Mouse (Mus musculus) intestine, embryonic 16.5 days (tissue): ENCODE results near the gene Dnah8. TPM values are rescaled to one million over a fixed set of nuclear protein-coding genes. Genes with fewer than 3 reads are reported as not detected.

Experiments used
- ATAC-seq: fragments of 200-750 bp; cut with Nextera tagmentation; 2 replicates; pipeline ENCODE4 v1.8.0; 2017; ENCODE audit warnings: moderate TSS enrichment, moderate library complexity
- H3K27ac ChIP-seq: fragments of 300-500 bp; sonication (generic); 2 replicates; pipeline ENCODE4 v1.5.1; 2014; ENCODE audit warnings: mild to moderate bottlenecking, low read length
- H3K27me3 ChIP-seq: fragments of 300-500 bp; sonication (generic); replicated peaks from 2 replicates; pipeline ENCODE4 v1.6.1; 2014; ENCODE audit warnings: low read length, control low read depth, mixed read lengths; ENCODE audit not compliant: control insufficient read depth, insufficient read depth
- H3K36me3 ChIP-seq: fragments of 300-500 bp; sonication (generic); 2 replicates; pipeline ENCODE4 v1.6.1; 2014; ENCODE audit warnings: low read length, control low read depth; ENCODE audit not compliant: control insufficient read depth, insufficient read depth
- H3K4me1 ChIP-seq: fragments of 300-500 bp; sonication (generic); 2 replicates; pipeline ENCODE4 v1.6.1; 2014; ENCODE audit warnings: low read length, control low read depth, mixed read lengths; ENCODE audit not compliant: control insufficient read depth, insufficient read depth
- H3K4me2 ChIP-seq: fragments of 300-500 bp; sonication (generic); 2 replicates; pipeline ENCODE4 v1.6.1; 2014; ENCODE audit warnings: low read depth, low read length, control low read depth
- H3K4me3 ChIP-seq: fragments of 300-500 bp; sonication (generic); 2 replicates; pipeline ENCODE4 v1.5.1; 2014; ENCODE audit warnings: mild to moderate bottlenecking, low read length
- H3K9ac ChIP-seq: fragments of 300-500 bp; sonication (generic); 2 replicates; pipeline ENCODE4 v1.6.1; 2014; ENCODE audit warnings: low read depth, low read length
- H3K9me3 ChIP-seq: fragments of 300-500 bp; sonication (generic); 2 replicates; pipeline ENCODE4 v1.6.1; 2016; ENCODE audit warnings: low read length, control low read depth; ENCODE audit not compliant: control insufficient read depth
- WGBS: fragments of 180-500 bp; shearing (Covaris S2); extraction: QIAGEN DNeasy Blood & Tissue Kit; methylation state at CpG from one replicate; pipeline ENCODE4 v1.1.7; 2014; 5-methylcytosine and 5-hydroxymethylcytosine counted together
- polyA plus RNA-seq: library from polyadenylated mRNA; unstranded; fragments of >200 nt; fragmentation: Nextera tagmentation; extraction: Ambion mirVana; gene quantifications from 2 replicates; pipeline ENCODE4 v1.2.1, GENCODE M21; 2015

Gene Dnah8
- polyA plus RNA-seq, 1 experiment from 2014 or later = 0.79 TPM

DNA sequence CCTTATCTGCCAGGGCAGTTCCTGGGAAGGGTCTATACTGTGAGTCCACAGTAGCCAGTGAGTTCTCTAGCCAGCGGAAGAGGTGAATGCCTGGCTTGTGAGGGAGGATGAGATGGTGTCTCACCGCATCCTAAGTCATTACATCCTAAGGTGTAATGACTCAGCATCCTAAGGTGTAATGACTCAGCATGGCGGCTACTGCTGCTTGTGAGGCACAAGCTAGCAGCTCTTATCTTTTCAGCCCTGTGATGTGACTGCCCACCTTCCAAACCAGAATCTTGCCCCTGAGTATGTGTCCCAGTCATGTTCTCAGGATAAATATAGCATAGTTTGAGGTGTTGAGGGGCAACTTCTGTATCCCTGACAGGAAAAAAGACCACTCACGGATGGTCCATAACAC is 211.3 kb downstream of the Dnah8 start:
- no peaks in the 10 kb centered on the region for H3K4me1 ChIP-seq
- H3K9ac ChIP-seq = no peak overlapping the region
- H3K27ac ChIP-seq = no peak overlapping the region
- H3K4me2 ChIP-seq = no peak overlapping the region
- no peak overlapping the region for H3K4me3 ChIP-seq
- ATAC-seq = no peak
- WGBS = 88% methylated on average over 4 of the region's 4 CpGs
- H3K9me3 ChIP-seq = no peaks in the 10 kb centered on the region
- H3K36me3 ChIP-seq = no peaks in the 10 kb centered on the region
- H3K27me3 ChIP-seq = peaks cover 5% of the 10 kb centered on the region; the same call in 1 of the 2 replicates

DNA sequence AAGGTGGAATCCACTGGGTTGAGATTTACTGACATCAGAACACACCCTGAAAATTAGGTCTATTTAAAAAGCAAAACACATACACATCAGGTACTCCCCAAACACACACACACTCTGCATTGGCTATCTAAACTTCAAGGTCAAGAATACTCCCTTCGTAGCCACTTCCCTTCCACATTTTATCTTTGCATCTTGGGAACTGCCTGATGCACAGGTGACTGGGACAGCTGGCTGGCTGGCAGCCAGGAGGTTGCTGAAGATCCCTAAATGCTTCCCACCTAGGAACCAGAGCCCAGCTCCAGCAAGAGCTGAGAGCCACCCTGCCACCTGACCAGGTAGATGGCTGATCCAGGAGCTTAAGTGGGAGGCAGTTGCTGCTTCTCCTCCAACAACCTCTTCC is 212.9 kb downstream of the Dnah8 start:
- no peak for ATAC-seq

DNA sequence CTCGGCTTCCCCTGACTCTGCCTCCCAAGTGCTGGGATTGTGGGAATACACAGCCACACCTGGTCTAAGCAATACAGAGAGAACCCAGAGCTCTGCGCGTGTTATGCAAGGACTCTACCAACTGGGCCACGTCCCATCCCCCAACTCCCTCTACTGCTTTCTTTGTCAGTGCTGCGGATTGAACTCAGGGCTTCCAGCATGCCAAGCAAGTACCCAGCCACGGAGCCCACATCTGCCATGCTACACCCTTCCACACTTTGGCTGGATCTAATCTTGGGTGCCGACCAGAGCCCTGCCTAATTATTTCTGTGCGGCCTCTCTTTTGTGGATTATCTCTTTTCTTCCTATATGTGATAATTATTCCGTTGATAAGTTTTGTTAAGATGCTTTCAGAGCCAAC is 215.9 kb downstream of the Dnah8 start:
- no peak overlapping the region for H3K4me3 ChIP-seq
- no peak overlapping the region for H3K9ac ChIP-seq
- H3K4me2 ChIP-seq = no peak overlapping the region
- H3K27ac ChIP-seq = no peak overlapping the region
- H3K4me1 ChIP-seq = no peaks in the 10 kb centered on the region
- H3K27me3 ChIP-seq = peaks cover 5% of the 10 kb centered on the region; the same call in 1 of the 2 replicates
- WGBS = 78% methylated on average over 9 of the region's 9 CpGs
- H3K9me3 ChIP-seq = peaks cover 3% of the 10 kb centered on the region; the same call in 1 of the 2 replicates
- no peaks in the 10 kb centered on the region for H3K36me3 ChIP-seq
- ATAC-seq = no peak

More for the DNA sequence above, 212.9 kb downstream of the Dnah8 start:
- Histone ChIP-seq H3K4me3 (no peak overlapping the region), H3K27me3 (peaks cover 5% of the 10 kb centered on the region; the same call in 1 of the 2 replicates), H3K9me3 (peaks cover 3% of the 10 kb centered on the region; the same call in 1 of the 2 replicates), H3K27ac (no peak overlapping the region), H3K4me1 (no peaks in the 10 kb centered on the region), H3K36me3 (no peaks in the 10 kb centered on the region), H3K9ac (no peak overlapping the region), H3K4me2 (no peak overlapping the region)
- 47% methylated on average over 1 of the region's 1 CpGs for WGBS

- Histone ChIP-seq H3K4me3 (no peak overlapping the region), H3K9ac (no peak overlapping the region), H3K9me3 (peaks cover 3% of the 10 kb centered on the region; the same call in 1 of the 2 replicates), H3K27me3 (peaks cover 5% of the 10 kb centered on the region; the same call in 1 of the 2 replicates), H3K4me2 (no peak overlapping the region), H3K4me1 (no peaks in the 10 kb centered on the region), H3K36me3 (no peaks in the 10 kb centered on the region), H3K27ac (no peak overlapping the region)
- WGBS = 59% methylated on average over 6 of the region's 6 CpGs
- no peak for ATAC-seq
Observed at GRCm38 (mm10) chr17:30842312-30842711, 218.2 kb downstream of the Dnah8 start.

DNA sequence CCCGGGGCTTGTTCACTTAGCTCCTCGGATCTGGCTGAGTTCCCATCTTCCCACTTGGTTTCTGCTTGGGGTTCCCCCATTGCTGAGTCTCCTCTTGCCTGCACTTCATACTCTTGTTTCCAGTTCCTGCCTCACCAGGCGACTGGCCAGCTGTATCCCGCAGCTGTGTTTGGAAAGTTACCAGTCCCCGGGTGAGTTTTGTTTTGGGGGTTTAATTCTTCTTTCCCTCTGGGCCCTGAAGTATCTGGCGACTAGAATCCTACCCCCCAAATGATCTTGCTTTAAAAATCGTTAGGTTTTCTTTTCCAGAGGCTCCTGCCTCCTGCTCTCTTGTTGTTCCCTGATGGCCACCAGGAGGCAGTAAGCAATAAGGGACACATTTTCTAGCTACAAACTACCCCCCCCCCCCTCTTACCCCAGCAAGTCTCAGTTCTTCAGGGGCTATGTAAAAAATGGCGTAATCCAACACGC is 220.2 kb downstream of the Dnah8 start:
- H3K36me3 ChIP-seq = no peaks in the 10 kb centered on the region
- peaks cover 3% of the 10 kb centered on the region; the same call in 1 of the 2 replicates for H3K27me3 ChIP-seq
- no peak overlapping the region for H3K9ac ChIP-seq
- H3K4me1 ChIP-seq = no peaks in the 10 kb centered on the region
- H3K9me3 ChIP-seq = peaks cover 3% of the 10 kb centered on the region; the same call in 1 of the 2 replicates
- no peak overlapping the region for H3K4me2 ChIP-seq
- no peak overlapping the region for H3K4me3 ChIP-seq
- 39% methylated on average over 9 of the region's 9 CpGs for WGBS
- no peak for ATAC-seq
- no peak overlapping the region for H3K27ac ChIP-seq

DNA sequence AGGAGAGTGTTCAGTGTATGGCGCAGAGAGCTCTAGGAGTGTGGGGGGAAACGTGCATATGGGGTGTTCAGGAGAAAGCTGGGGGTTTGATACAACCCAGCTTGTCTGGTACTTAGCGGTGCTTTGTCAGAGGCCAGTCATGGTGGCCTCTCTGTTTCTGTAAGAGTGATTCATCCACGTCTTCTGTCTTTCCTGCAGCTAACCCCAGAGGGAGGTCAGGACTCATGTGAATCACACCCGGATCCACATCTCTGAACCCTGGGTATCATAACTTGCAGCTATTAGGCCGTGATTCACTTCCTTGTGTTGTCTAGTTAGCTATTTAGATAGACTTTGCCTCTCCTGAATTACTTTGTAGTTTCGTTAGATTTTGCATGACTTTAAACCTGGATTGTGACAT is 223.3 kb downstream of the Dnah8 start:
- Histone ChIP-seq H3K36me3 (no peaks in the 10 kb centered on the region), H3K4me1 (no peaks in the 10 kb centered on the region), H3K9ac (no peak overlapping the region), H3K9me3 (no peaks in the 10 kb centered on the region), H3K4me3 (no peak overlapping the region), H3K4me2 (no peak overlapping the region), H3K27ac (no peak overlapping the region), H3K27me3 (no peaks in the 10 kb centered on the region)
- ATAC-seq = peak; percentile 76
- WGBS = 78% methylated on average over 7 of the region's 7 CpGs

DNA sequence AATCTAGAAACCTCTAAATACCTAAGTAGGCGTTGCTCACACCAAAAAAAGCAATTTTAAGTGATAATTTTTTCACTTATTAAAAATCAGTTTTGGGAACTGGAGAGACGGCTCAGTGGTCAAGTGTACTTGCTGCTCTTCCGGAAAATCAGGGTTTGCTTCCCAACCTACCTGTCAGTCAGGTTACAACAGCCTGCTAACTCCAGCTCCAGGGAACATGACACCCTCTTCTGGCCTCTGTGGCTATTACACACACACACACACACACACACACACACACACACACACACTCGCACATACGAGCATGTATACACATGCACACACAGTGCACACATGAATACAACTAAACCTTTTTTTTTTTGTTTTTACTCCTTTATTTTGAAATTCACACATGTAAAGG is 223.9 kb downstream of the Dnah8 start:
- no peaks in the 10 kb centered on the region for H3K36me3 ChIP-seq
- WGBS = 92% methylated on average over 5 of the region's 5 CpGs
- no peak for ATAC-seq

DNA sequence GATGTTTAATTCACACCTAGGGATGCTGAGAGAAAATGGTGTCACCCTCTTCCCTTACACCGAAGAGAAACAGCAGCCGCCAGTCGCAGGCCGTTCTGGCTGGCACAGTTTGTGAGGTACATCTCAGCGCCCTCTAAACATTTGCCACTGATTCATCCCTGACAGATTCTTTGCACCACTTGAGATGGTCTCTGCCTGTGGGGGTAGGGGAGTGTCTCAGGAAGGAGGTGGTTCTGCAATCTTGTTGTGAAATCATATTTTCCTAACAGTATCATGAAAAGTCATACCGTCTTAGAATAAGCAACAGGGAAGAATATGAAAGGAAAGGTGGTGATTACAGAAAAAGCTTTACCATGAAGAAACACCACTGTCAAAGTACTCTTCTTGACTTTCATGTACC is 224.7 kb downstream of the Dnah8 start:
- H3K9ac ChIP-seq = no peak overlapping the region
- H3K4me2 ChIP-seq = no peak overlapping the region
- ATAC-seq = no peak
- H3K4me3 ChIP-seq = no peak overlapping the region
- H3K4me1 ChIP-seq = no peaks in the 10 kb centered on the region
- H3K27me3 ChIP-seq = no peaks in the 10 kb centered on the region
- no peaks in the 10 kb centered on the region for H3K9me3 ChIP-seq
- no peak overlapping the region for H3K27ac ChIP-seq
- WGBS = 92% methylated on average over 6 of the region's 6 CpGs
- no peaks in the 10 kb centered on the region for H3K36me3 ChIP-seq

More for the DNA sequence above, 223.9 kb downstream of the Dnah8 start:
- Histone ChIP-seq H3K4me2 (no peak overlapping the region), H3K4me3 (no peak overlapping the region), H3K4me1 (no peaks in the 10 kb centered on the region), H3K9ac (no peak overlapping the region), H3K27ac (no peak overlapping the region), H3K27me3 (no peaks in the 10 kb centered on the region), H3K9me3 (no peaks in the 10 kb centered on the region)

GRCm38 (mm10) chr17:30849813-30850212 is 225.7 kb downstream of the Dnah8 start:
- H3K9me3 ChIP-seq = no peaks in the 10 kb centered on the region
- no peak overlapping the region for H3K27ac ChIP-seq
- no peaks in the 10 kb centered on the region for H3K27me3 ChIP-seq
- H3K4me2 ChIP-seq = no peak overlapping the region
- no peak for ATAC-seq
- no peaks in the 10 kb centered on the region for H3K36me3 ChIP-seq
- no peak overlapping the region for H3K4me3 ChIP-seq
- no peaks in the 10 kb centered on the region for H3K4me1 ChIP-seq
- H3K9ac ChIP-seq = no peak overlapping the region
- 90% methylated on average over 12 of the region's 12 CpGs for WGBS

DNA sequence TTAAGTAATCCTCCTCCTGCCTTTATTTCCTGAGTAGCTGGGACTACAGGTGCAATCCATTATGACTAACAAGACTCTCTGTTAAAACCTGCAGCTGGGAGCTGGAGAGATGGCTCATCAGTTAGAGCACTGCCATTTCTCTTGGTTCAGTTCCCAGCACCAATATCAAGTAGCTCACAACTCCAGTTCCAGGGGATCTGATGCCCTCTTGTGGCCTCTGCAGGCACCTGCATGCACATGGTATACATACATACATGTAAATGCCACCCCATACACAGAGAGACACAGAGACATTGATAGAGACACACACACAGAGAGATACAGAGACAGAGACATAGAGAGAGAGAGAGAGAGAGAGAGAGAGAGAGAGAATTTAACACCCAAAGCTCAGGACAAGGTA is 228.2 kb downstream of the Dnah8 start:
- ATAC-seq = no peak
- Histone ChIP-seq H3K4me1 (no peaks in the 10 kb centered on the region), H3K9me3 (no peaks in the 10 kb centered on the region), H3K4me2 (no peak overlapping the region), H3K36me3 (no peaks in the 10 kb centered on the region), H3K27ac (no peak overlapping the region), H3K4me3 (no peak overlapping the region), H3K9ac (no peak overlapping the region), H3K27me3 (no peaks in the 10 kb centered on the region)
